Mouse (Mus musculus): Measurements from ENCODE around the gene Kcnq2. TPM values are rescaled to one million over a fixed set of nuclear protein-coding genes. Genes with fewer than 3 reads are reported as not detected.

The Kcnq2 gene
- polyA plus RNA-seq, 1 experiment = not detected

- H3K79me2 ChIP-seq (ENCODE audit: control insufficient read depth, insufficient read depth) = no peaks in the 10 kb centered on the region
- no peak overlapping the region for H3K4me3 ChIP-seq
- TF ChIP-seq MYOD1 (IDR thresholded peaks at IDR 0.05; ENCODE audit: control insufficient read depth in 1 of 3, insufficient read length in 2 of 3, low read depth in 2 of 3) = no peak
- no peak for TF ChIP-seq CEBPB (IDR thresholded peaks at IDR 0.05; ENCODE audit: insufficient read depth, poor library complexity, severe bottlenecking)
- no peak for TF ChIP-seq SRF (IDR thresholded peaks at IDR 0.05; ENCODE audit: control insufficient read depth, insufficient read length, low read depth)
- no peak for TF ChIP-seq TCF12 (IDR thresholded peaks at IDR 0.05; ENCODE audit: insufficient read depth, poor library complexity, severe bottlenecking)
- TF ChIP-seq MAX (IDR thresholded peaks at IDR 0.05; ENCODE audit: low read depth) = no peak
- TF ChIP-seq USF1 (IDR thresholded peaks at IDR 0.05; ENCODE audit: low read depth) = no peak
- TF ChIP-seq TCF3 (IDR thresholded peaks at IDR 0.05; ENCODE audit: insufficient read length, low read depth) = no peak
- no peak for TF ChIP-seq MYOG (IDR thresholded peaks at IDR 0.05; ENCODE audit: control insufficient read depth in 1 of 3, insufficient read depth in 1 of 3, insufficient read length in 2 of 3, low read depth in 2 of 3)
- TF ChIP-seq POLR2A (IDR thresholded peaks at IDR 0.05; ENCODE audit: insufficient read length, low read depth) = no peak
- TF ChIP-seq POLR2AphosphoS2 (IDR thresholded peaks at IDR 0.05; ENCODE audit: insufficient read length, low read depth) = no peak
- no peak for TF ChIP-seq E2F4 (IDR thresholded peaks at IDR 0.05; ENCODE audit: insufficient read depth)
- H3K27me3 ChIP-seq (ENCODE audit: control insufficient read depth, insufficient read depth, insufficient read length) = peaks cover 43% of the 10 kb centered on the region
- no peaks in the 10 kb centered on the region for H3K36me3 ChIP-seq (ENCODE audit: control insufficient read depth, insufficient read depth)
- H3ac ChIP-seq (ENCODE audit: control insufficient read depth, insufficient read length) = no peak overlapping the region
- no peak overlapping the region for H3K4me2 ChIP-seq (ENCODE audit: low read depth)
Measured at GRCm38 (mm10) chr2:181157716-181158302, 22.7 kb upstream of the Kcnq2 start.

DNA sequence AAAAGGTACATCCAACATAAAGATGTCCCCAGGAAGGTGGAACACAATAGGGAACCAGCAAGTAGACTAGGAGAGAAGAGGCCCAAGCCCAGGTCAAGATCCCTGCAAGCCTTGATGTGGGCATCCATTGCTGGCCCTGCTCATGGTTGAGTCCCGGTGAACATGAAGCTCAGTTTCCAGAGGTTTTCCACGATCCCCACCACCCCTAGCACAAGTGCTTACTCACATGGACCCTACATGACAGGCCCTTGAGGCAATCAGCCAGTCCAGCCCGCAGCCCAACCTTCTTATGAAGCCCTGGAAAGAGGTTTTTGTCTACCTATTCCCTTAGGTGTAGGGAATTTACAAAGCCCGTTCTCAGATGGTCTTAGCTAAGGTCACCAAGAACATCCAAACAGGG, 22.1 kb upstream of the Kcnq2 start:
- Histone ChIP-seq H3K4me3 (no peak overlapping the region), H3K36me3 (ENCODE audit: control insufficient read depth, insufficient read depth) (no peaks in the 10 kb centered on the region), H3K79me2 (ENCODE audit: control insufficient read depth, insufficient read depth) (no peaks in the 10 kb centered on the region), H3K4me2 (ENCODE audit: low read depth) (no peak overlapping the region), H3K27me3 (ENCODE audit: control insufficient read depth, insufficient read depth, insufficient read length) (peaks cover 47% of the 10 kb centered on the region), H3ac (ENCODE audit: control insufficient read depth, insufficient read length) (no peak overlapping the region)
- no peak for TF ChIP-seq E2F4 (IDR thresholded peaks at IDR 0.05; ENCODE audit: insufficient read depth)
- no peak for TF ChIP-seq MAX (IDR thresholded peaks at IDR 0.05; ENCODE audit: low read depth)
- no peak for TF ChIP-seq TCF3 (IDR thresholded peaks at IDR 0.05; ENCODE audit: insufficient read length, low read depth)
- TF ChIP-seq MYOD1 (IDR thresholded peaks at IDR 0.05; ENCODE audit: control insufficient read depth in 1 of 3, insufficient read length in 2 of 3, low read depth in 2 of 3) = no peak
- no peak for TF ChIP-seq CEBPB (IDR thresholded peaks at IDR 0.05; ENCODE audit: insufficient read depth, poor library complexity, severe bottlenecking)
- TF ChIP-seq POLR2AphosphoS2 (IDR thresholded peaks at IDR 0.05; ENCODE audit: insufficient read length, low read depth) = no peak

DNA sequence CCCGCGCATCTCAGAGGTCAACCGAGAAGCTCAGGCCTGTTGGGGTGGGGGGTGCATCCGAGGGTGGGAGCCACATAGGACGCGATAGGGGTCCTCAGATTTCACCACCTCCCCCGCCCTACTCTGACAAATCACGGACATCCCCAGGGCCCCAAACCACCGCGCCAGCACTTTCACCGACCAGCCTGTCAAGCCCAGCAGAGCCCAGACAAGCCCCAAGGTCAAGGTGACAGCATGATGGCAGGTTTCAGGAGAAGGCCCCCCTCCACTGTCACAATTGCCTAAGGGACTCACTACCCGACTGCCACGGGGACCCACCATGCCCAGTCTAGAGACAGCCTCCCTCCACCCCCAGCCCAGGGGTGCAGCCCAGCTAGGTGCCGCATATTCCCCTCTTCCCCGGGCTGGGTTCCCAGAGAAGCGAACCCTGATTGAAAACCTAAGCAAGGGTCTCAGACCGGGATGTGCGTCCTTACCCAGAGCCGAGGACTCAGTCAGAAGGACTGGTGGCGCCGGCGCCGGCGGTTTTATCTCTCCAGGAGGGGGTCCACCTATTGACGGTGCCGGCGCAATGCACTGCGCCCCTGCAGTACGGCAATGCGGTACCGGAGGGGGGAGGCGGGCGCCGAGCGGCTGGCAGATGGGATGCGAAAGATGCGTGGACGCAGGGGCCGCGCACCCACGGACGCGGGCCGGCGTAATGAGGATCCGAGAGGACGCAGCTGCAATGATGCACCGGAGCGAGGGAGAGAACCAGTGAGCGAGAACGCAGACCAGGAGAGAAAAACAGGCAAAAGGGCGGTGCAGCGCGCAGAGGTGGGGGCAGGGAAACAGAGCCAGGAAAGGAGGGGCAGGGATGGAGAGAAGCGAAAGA, 21.4 kb upstream of the Kcnq2 start, which contains the start of gene Eef1a2:
Eef1a2 (minus strand) TSS at position 767 of the 874 bp plus-strand sequence.
- H3K27me3 ChIP-seq (ENCODE audit: control insufficient read depth, insufficient read depth, insufficient read length) = peaks cover 43% of the 10 kb centered on the region
- H3ac ChIP-seq (ENCODE audit: control insufficient read depth, insufficient read length) = no peak within 1 kb of the TSS
- no peaks in the 10 kb centered on the region for H3K36me3 ChIP-seq (ENCODE audit: control insufficient read depth, insufficient read depth)
- H3K4me2 ChIP-seq (ENCODE audit: low read depth) = no peak within 1 kb of the TSS
- no peaks in the 10 kb centered on the region for H3K79me2 ChIP-seq (ENCODE audit: control insufficient read depth, insufficient read depth)
- no peak for TF ChIP-seq POLR2A (IDR thresholded peaks at IDR 0.05; ENCODE audit: insufficient read length, low read depth)
- no peak within 1 kb of the TSS for H3K4me3 ChIP-seq

DNA sequence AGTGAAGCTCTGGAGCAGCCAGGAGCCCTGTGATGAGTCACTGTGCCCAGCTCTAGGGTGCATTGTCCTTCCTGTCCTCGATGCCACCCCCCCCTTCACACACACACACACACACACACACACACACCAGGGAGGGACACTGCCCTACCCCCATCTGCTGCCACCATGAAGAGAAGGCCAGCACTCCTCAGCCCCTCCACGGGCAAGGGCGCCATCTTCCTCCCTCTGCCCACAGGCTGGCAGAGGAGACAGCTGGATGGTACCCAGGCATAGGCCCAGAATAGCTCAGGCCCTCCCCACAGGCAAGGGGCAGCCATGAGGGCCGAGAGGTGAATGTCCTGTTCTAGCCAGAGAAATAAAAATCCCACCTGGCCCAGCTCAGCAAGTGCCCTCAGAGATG, 20.7 kb upstream of the Kcnq2 start:
- Histone ChIP-seq H3K79me2 (ENCODE audit: control insufficient read depth, insufficient read depth) (no peaks in the 10 kb centered on the region), H3K27me3 (ENCODE audit: control insufficient read depth, insufficient read depth, insufficient read length) (peaks cover 43% of the 10 kb centered on the region), H3K36me3 (ENCODE audit: control insufficient read depth, insufficient read depth) (no peaks in the 10 kb centered on the region), H3K4me2 (ENCODE audit: low read depth) (no peak overlapping the region), H3K4me3 (no peak overlapping the region), H3ac (ENCODE audit: control insufficient read depth, insufficient read length) (no peak overlapping the region)
- no peak for TF ChIP-seq POLR2AphosphoS2 (IDR thresholded peaks at IDR 0.05; ENCODE audit: insufficient read length, low read depth)
- TF ChIP-seq TCF3 (IDR thresholded peaks at IDR 0.05; ENCODE audit: insufficient read length, low read depth) = no peak
- no peak for TF ChIP-seq CEBPB (IDR thresholded peaks at IDR 0.05; ENCODE audit: insufficient read depth, poor library complexity, severe bottlenecking)
- no peak for TF ChIP-seq E2F4 (IDR thresholded peaks at IDR 0.05; ENCODE audit: insufficient read depth)
- no peak for TF ChIP-seq SRF (IDR thresholded peaks at IDR 0.05; ENCODE audit: control insufficient read depth, insufficient read length, low read depth)

GRCm38 (mm10) chr2:181154831-181155415, 19.8 kb upstream of the Kcnq2 start:
- no peak overlapping the region for H3ac ChIP-seq (ENCODE audit: control insufficient read depth, insufficient read length)
- TF ChIP-seq MAX (IDR thresholded peaks at IDR 0.05; ENCODE audit: low read depth) (no peak), CEBPB (IDR thresholded peaks at IDR 0.05; ENCODE audit: insufficient read depth, poor library complexity, severe bottlenecking) (no peak), REST (IDR thresholded peaks at IDR 0.05; ENCODE audit: insufficient read depth, insufficient read length) (no peak), POLR2AphosphoS2 (IDR thresholded peaks at IDR 0.05; ENCODE audit: insufficient read length, low read depth) (no peak), TCF12 (IDR thresholded peaks at IDR 0.05; ENCODE audit: insufficient read depth, poor library complexity, severe bottlenecking) (no peak), MYOD1 (IDR thresholded peaks at IDR 0.05; ENCODE audit: control insufficient read depth in 1 of 3, insufficient read length in 2 of 3, low read depth in 2 of 3) (no peak), SRF (IDR thresholded peaks at IDR 0.05; ENCODE audit: control insufficient read depth, insufficient read length, low read depth) (no peak)
- H3K4me2 ChIP-seq (ENCODE audit: low read depth) = no peak overlapping the region
- H3K79me2 ChIP-seq (ENCODE audit: control insufficient read depth, insufficient read depth) = no peaks in the 10 kb centered on the region
- H3K4me3 ChIP-seq = no peak overlapping the region
- peaks cover 48% of the 10 kb centered on the region for H3K27me3 ChIP-seq (ENCODE audit: control insufficient read depth, insufficient read depth, insufficient read length)
- no peaks in the 10 kb centered on the region for H3K36me3 ChIP-seq (ENCODE audit: control insufficient read depth, insufficient read depth)
